Mouse (Mus musculus): ENCODE measurements around the gene Blzf1. TPM values are rescaled to one million over a fixed set of nuclear protein-coding genes. Genes with fewer than 3 reads are reported as not detected.

The Blzf1 gene
- polyA plus RNA-seq, 1 experiment = 5.0 TPM

- Histone ChIP-seq H3ac (ENCODE audit: control insufficient read depth, insufficient read length, low read depth) (no peak overlapping the region), H3K36me3 (ENCODE audit: control insufficient read depth, insufficient read depth) (peaks cover 85% of the 10 kb centered on the region), H3K4me3 (ENCODE audit: insufficient read depth, poor library complexity, severe bottlenecking) (no peak overlapping the region), H3K79me2 (ENCODE audit: control insufficient read depth, insufficient read depth) (peaks cover 18% of the 10 kb centered on the region), H3K27me3 (ENCODE audit: control insufficient read depth, insufficient read depth, insufficient read length) (no peaks in the 10 kb centered on the region), H3K79me3 (ENCODE audit: low read depth) (peaks cover 15% of the 10 kb centered on the region)
- TF ChIP-seq USF1 (IDR thresholded peaks at IDR 0.05; ENCODE audit: low read depth) (no peak), CTCF (IDR thresholded peaks at IDR 0.05; ENCODE audit: control insufficient read depth, insufficient read depth, insufficient read length) (no peak), MYOD1 (IDR thresholded peaks at IDR 0.05; ENCODE audit: control insufficient read depth, insufficient read length, low read depth) (no peak), CEBPB (IDR thresholded peaks at IDR 0.05; ENCODE audit: low read depth) (no peak), FOSL1 (IDR thresholded peaks at IDR 0.05; ENCODE audit: insufficient read depth, low read length, poor library complexity, severe bottlenecking) (no peak), MAX (IDR thresholded peaks at IDR 0.05) (no peak), MYOG (IDR thresholded peaks at IDR 0.05; ENCODE audit: control insufficient read depth, extremely low read depth, insufficient read length) (no peak)
Measured at GRCm38 (mm10) chr1:164260171-164261028, 46.9 kb downstream of the Blzf1 start.

- Histone ChIP-seq H3K36me3 (ENCODE audit: control insufficient read depth, insufficient read depth) (peaks cover 36% of the 10 kb centered on the region), H3K27me3 (ENCODE audit: control insufficient read depth, insufficient read depth, insufficient read length) (no peaks in the 10 kb centered on the region), H3K79me2 (ENCODE audit: control insufficient read depth, insufficient read depth) (peaks cover 74% of the 10 kb centered on the region), H3K4me3 (ENCODE audit: insufficient read depth, poor library complexity, severe bottlenecking) (no peak overlapping the region), H3K79me3 (ENCODE audit: low read depth) (peaks cover 66% of the 10 kb centered on the region), H3ac (ENCODE audit: control insufficient read depth, insufficient read length, low read depth) (no peak overlapping the region)
- no peak for TF ChIP-seq MYOD1 (IDR thresholded peaks at IDR 0.05; ENCODE audit: control insufficient read depth, insufficient read length, low read depth)
- no peak for TF ChIP-seq FOSL1 (IDR thresholded peaks at IDR 0.05; ENCODE audit: insufficient read depth, low read length, poor library complexity, severe bottlenecking)
- no peak for TF ChIP-seq USF1 (IDR thresholded peaks at IDR 0.05; ENCODE audit: low read depth)
- TF ChIP-seq MYOG (IDR thresholded peaks at IDR 0.05; ENCODE audit: control insufficient read depth, extremely low read depth, insufficient read length) = no peak
- no peak for TF ChIP-seq MAX (IDR thresholded peaks at IDR 0.05)
- TF ChIP-seq CEBPB (IDR thresholded peaks at IDR 0.05; ENCODE audit: low read depth) = no peak
- TF ChIP-seq CTCF (IDR thresholded peaks at IDR 0.05; ENCODE audit: control insufficient read depth, insufficient read depth, insufficient read length) = no peak
Measured at GRCm38 (mm10) chr1:164254836-164255235, 52.5 kb downstream of the Blzf1 start.

GRCm38 (mm10) chr1:164252551-164252950, 54.7 kb downstream of the Blzf1 start:
- no peak overlapping the region for H3K4me3 ChIP-seq (ENCODE audit: insufficient read depth, poor library complexity, severe bottlenecking)
- H3K79me2 ChIP-seq (ENCODE audit: control insufficient read depth, insufficient read depth) = peaks cover 81% of the 10 kb centered on the region
- no peak for TF ChIP-seq MYOG (IDR thresholded peaks at IDR 0.05; ENCODE audit: control insufficient read depth, extremely low read depth, insufficient read length)
- no peak for TF ChIP-seq CEBPB (IDR thresholded peaks at IDR 0.05; ENCODE audit: low read depth)
- no peak for TF ChIP-seq MAX (IDR thresholded peaks at IDR 0.05)
- no peak for TF ChIP-seq CTCF (IDR thresholded peaks at IDR 0.05; ENCODE audit: control insufficient read depth, insufficient read depth, insufficient read length)
- TF ChIP-seq MYOD1 (IDR thresholded peaks at IDR 0.05; ENCODE audit: control insufficient read depth, insufficient read length, low read depth) = no peak
- no peak for TF ChIP-seq USF1 (IDR thresholded peaks at IDR 0.05; ENCODE audit: low read depth)
- no peak for TF ChIP-seq FOSL1 (IDR thresholded peaks at IDR 0.05; ENCODE audit: insufficient read depth, low read length, poor library complexity, severe bottlenecking)
- peaks cover 14% of the 10 kb centered on the region for H3K36me3 ChIP-seq (ENCODE audit: control insufficient read depth, insufficient read depth)
- H3K27me3 ChIP-seq (ENCODE audit: control insufficient read depth, insufficient read depth, insufficient read length) = no peaks in the 10 kb centered on the region
- H3K79me3 ChIP-seq (ENCODE audit: low read depth) = peaks cover 67% of the 10 kb centered on the region
- H3ac ChIP-seq (ENCODE audit: control insufficient read depth, insufficient read length, low read depth) = no peak overlapping the region

- H3K36me3 ChIP-seq (ENCODE audit: control insufficient read depth, insufficient read depth) = peaks cover 2% of the 10 kb centered on the region
- TF ChIP-seq CEBPB (IDR thresholded peaks at IDR 0.05; ENCODE audit: low read depth) (no peak), MAX (IDR thresholded peaks at IDR 0.05) (no peak), CTCF (IDR thresholded peaks at IDR 0.05; ENCODE audit: control insufficient read depth, insufficient read depth, insufficient read length) (no peak), USF1 (IDR thresholded peaks at IDR 0.05; ENCODE audit: low read depth) (no peak), FOSL1 (IDR thresholded peaks at IDR 0.05; ENCODE audit: insufficient read depth, low read length, poor library complexity, severe bottlenecking) (no peak), MYOD1 (IDR thresholded peaks at IDR 0.05; ENCODE audit: control insufficient read depth, insufficient read length, low read depth) (no peak), MYOG (IDR thresholded peaks at IDR 0.05; ENCODE audit: control insufficient read depth, extremely low read depth, insufficient read length) (no peak)
Measured at GRCm38 (mm10) chr1:164251438-164251837, 55.9 kb downstream of the Blzf1 start.

GRCm38 (mm10) chr1:164250391-164251150, 56.7 kb downstream of the Blzf1 start:
- Histone ChIP-seq H3K79me3 (ENCODE audit: low read depth) (peaks cover 58% of the 10 kb centered on the region), H3K79me2 (ENCODE audit: control insufficient read depth, insufficient read depth) (peaks cover 64% of the 10 kb centered on the region), H3K4me3 (ENCODE audit: insufficient read depth, poor library complexity, severe bottlenecking) (peak overlapping the region; percentile 75), H3ac (ENCODE audit: control insufficient read depth, insufficient read length, low read depth) (peak overlapping the region; percentile 71), H3K27me3 (ENCODE audit: control insufficient read depth, insufficient read depth, insufficient read length) (no peaks in the 10 kb centered on the region), H3K36me3 (ENCODE audit: control insufficient read depth, insufficient read depth) (no peaks in the 10 kb centered on the region)
- TF ChIP-seq USF1 (IDR thresholded peaks at IDR 0.05; ENCODE audit: low read depth) (no peak), CTCF (IDR thresholded peaks at IDR 0.05; ENCODE audit: control insufficient read depth, insufficient read depth, insufficient read length) (no peak), FOSL1 (IDR thresholded peaks at IDR 0.05; ENCODE audit: insufficient read depth, low read length, poor library complexity, severe bottlenecking) (no peak), MYOG (IDR thresholded peaks at IDR 0.05; ENCODE audit: control insufficient read depth, extremely low read depth, insufficient read length) (no peak), MAX (IDR thresholded peaks at IDR 0.05) (no peak), MYOD1 (IDR thresholded peaks at IDR 0.05; ENCODE audit: control insufficient read depth, insufficient read length, low read depth) (no peak), CEBPB (IDR thresholded peaks at IDR 0.05; ENCODE audit: low read depth) (no peak)

More at GRCm38 (mm10) chr1:164251438-164251837, 55.9 kb downstream of the Blzf1 start:
- Histone ChIP-seq H3K27me3 (ENCODE audit: control insufficient read depth, insufficient read depth, insufficient read length) (no peaks in the 10 kb centered on the region), H3K79me2 (ENCODE audit: control insufficient read depth, insufficient read depth) (peaks cover 73% of the 10 kb centered on the region), H3K4me3 (ENCODE audit: insufficient read depth, poor library complexity, severe bottlenecking) (no peak overlapping the region), H3K79me3 (ENCODE audit: low read depth) (peaks cover 64% of the 10 kb centered on the region), H3ac (ENCODE audit: control insufficient read depth, insufficient read length, low read depth) (no peak overlapping the region)

Data from C2C12 (cell line).